Comparison of ENCODE assay signal across 32 mouse cellular contexts in genomic region chr9:44052855-44053254, GRCm38 (mm10). TPM values are rescaled to one million over a fixed set of nuclear protein-coding genes. Genes with fewer than 3 reads are reported as not detected.
A peak's percentile ranks its signal among the peaks of the same experiment; 100 is the strongest.
DNase-seq lines count a peak whose midpoint lies in the region; ATAC-seq and TF ChIP-seq lines count a peak whose summit lies in the region.
"Had no signal": no experiment of that assay in that cellular context is flagged by ENCODE, and none has a peak within 500 bp of the region (broad histone marks: within the 10 kb centered on the region; RNA-seq: fewer than 3 reads in every experiment).

No protein-coding gene starts in this region.

- no peaks in the 10 kb centered on the region for H3K36me3 ChIP-seq in hindbrain, postnatal 0 days (ENCODE audit: insufficient read depth, low read length)
- no peaks in the 10 kb centered on the region for H3K36me3 ChIP-seq in hindbrain, embryonic 16.5 days (ENCODE audit: control insufficient read depth, insufficient read depth, low read length)
- H3K36me3 ChIP-seq in lung, postnatal 0 days (ENCODE audit: insufficient read depth, low read length): no peaks in the 10 kb centered on the region
- H3K36me3 ChIP-seq: heart, embryonic 15.5 days; hindbrain, embryonic 13.5 days; limb, embryonic 10.5 days; liver, embryonic 15.5 days had no signal

- DNase-seq in hindbrain, postnatal 0 days (ENCODE audit: low spot score): no peak
- DNase-seq in lung, postnatal 0 days (ENCODE audit: low spot score): no peak
- DNase-seq in lung, postnatal 25 days (ENCODE audit: low spot score): no peak
- peak; percentile 61 for DNase-seq in CD4-positive helper T cell, adult 2 months (ENCODE audit: low read depth, low spot score)
- peak; percentile 74 for DNase-seq in induced T-regulatory cell, adult 2 months (ENCODE audit: low read depth)
- no peak for DNase-seq in ovary, postnatal 14 days (ENCODE audit: low spot score)
- DNase-seq in urinary bladder, postnatal 14 days (ENCODE audit: low spot score): no peak
- DNase-seq: adrenal gland, postnatal 14 days; cerebellum, adult 8-10 months; cerebellum, postnatal 36 days; gastrocnemius, postnatal 36 days; heart, postnatal 36 days; kidney, postnatal 4 days; layer of hippocampus, adult 9-11 months; liver; lung, postnatal 10 days; right cerebral cortex, postnatal 14 days; spleen, adult 18-20 months had no signal

- no peaks in the 10 kb centered on the region for H3K4me1 ChIP-seq in hindbrain, postnatal 0 days (ENCODE audit: insufficient read depth, low read length)
- no peaks in the 10 kb centered on the region for H3K4me1 ChIP-seq in hindbrain, embryonic 16.5 days (ENCODE audit: control insufficient read depth, insufficient read depth, low read depth, low read length)
- H3K4me1 ChIP-seq in lung, postnatal 0 days (ENCODE audit: insufficient read depth, low read depth, low read length): no peaks in the 10 kb centered on the region
- H3K4me1 ChIP-seq: hindbrain, embryonic 13.5 days; limb, embryonic 10.5 days; liver, embryonic 15.5 days had no signal

- no peak overlapping the region for H3K9ac ChIP-seq in hindbrain, postnatal 0 days (replicated peaks; ENCODE audit: low read length)
- H3K9ac ChIP-seq in hindbrain, embryonic 16.5 days (ENCODE audit: low read depth, low read length): no peak overlapping the region
- no peak overlapping the region for H3K9ac ChIP-seq in lung, postnatal 0 days (replicated peaks; ENCODE audit: low read depth)
- H3K9ac ChIP-seq: heart, embryonic 15.5 days; hindbrain, embryonic 13.5 days; liver, embryonic 15.5 days had no signal

- 63% methylated on average over 3 of the region's 3 CpGs for WGBS in hindbrain, postnatal 0 days
- 68% methylated on average over 3 of the region's 3 CpGs for WGBS in hindbrain, embryonic 16.5 days
- WGBS in lung, postnatal 0 days: 65% methylated on average over 3 of the region's 3 CpGs

- TF ChIP-seq CTCF in hindbrain, postnatal 0 days (IDR thresholded peaks at IDR 0.05; ENCODE audit: low read depth): peak; percentile 27
- TF ChIP-seq CTCF in lung, postnatal 0 days (IDR thresholded peaks at IDR 0.05): 0 out of 2 replicates have a peak, but pooled peaks have one; percentile 11

- H3K9me3 ChIP-seq in hindbrain, postnatal 0 days (ENCODE audit: low read length): no peaks in the 10 kb centered on the region
- no peaks in the 10 kb centered on the region for H3K9me3 ChIP-seq in hindbrain, embryonic 16.5 days (ENCODE audit: control insufficient read depth, low read length)
- no peaks in the 10 kb centered on the region for H3K9me3 ChIP-seq in lung, postnatal 0 days (ENCODE audit: low read length)
- H3K9me3 ChIP-seq: heart, embryonic 15.5 days; hindbrain, embryonic 13.5 days; limb, embryonic 10.5 days; liver, embryonic 15.5 days had no signal

- H3K27ac ChIP-seq in hindbrain, postnatal 0 days: no peak overlapping the region
- no peak overlapping the region for H3K27ac ChIP-seq in hindbrain, embryonic 16.5 days (ENCODE audit: low read depth, low read length)
- H3K27ac ChIP-seq in lung, postnatal 0 days (ENCODE audit: low read length): no peak overlapping the region
- H3K27ac ChIP-seq: heart, embryonic 15.5 days; hindbrain, embryonic 13.5 days; limb, embryonic 10.5 days; liver, embryonic 15.5 days had no signal

- no peak for ATAC-seq in hindbrain, postnatal 0 days
- ATAC-seq in hindbrain, embryonic 16.5 days: no peak
- no peak for ATAC-seq in lung, postnatal 0 days
- ATAC-seq: forebrain, embryonic 14.5 days; intestine, embryonic 16.5 days had no signal

- no peak for TF ChIP-seq EP300 in lung, postnatal 0 days (IDR thresholded peaks at IDR 0.05)

- no peak overlapping the region for H3K4me2 ChIP-seq in hindbrain, postnatal 0 days (ENCODE audit: low read depth, low read length)
- H3K4me2 ChIP-seq in hindbrain, embryonic 16.5 days (ENCODE audit: low read length): no peak overlapping the region
- no peak overlapping the region for H3K4me2 ChIP-seq in lung, postnatal 0 days (replicated peaks; ENCODE audit: low read depth, low read length)
- H3K4me2 ChIP-seq: heart, embryonic 15.5 days; hindbrain, embryonic 13.5 days; liver, embryonic 15.5 days; midbrain, embryonic 11.5 days had no signal

- no peak overlapping the region for H3K4me3 ChIP-seq in hindbrain, postnatal 0 days (ENCODE audit: low read length)
- H3K4me3 ChIP-seq in hindbrain, embryonic 16.5 days (ENCODE audit: low read length): no peak overlapping the region
- no peak overlapping the region for H3K4me3 ChIP-seq in lung, postnatal 0 days (ENCODE audit: low read depth, low read length)
- H3K4me3 ChIP-seq: heart, embryonic 15.5 days; hindbrain, embryonic 13.5 days; limb, embryonic 10.5 days; liver, embryonic 15.5 days had no signal

- no peaks in the 10 kb centered on the region for H3K27me3 ChIP-seq in hindbrain, postnatal 0 days (ENCODE audit: insufficient read depth, low read length)
- H3K27me3 ChIP-seq in hindbrain, embryonic 16.5 days (replicated peaks; ENCODE audit: control insufficient read depth, insufficient read depth, low read length): no peaks in the 10 kb centered on the region
- H3K27me3 ChIP-seq in lung, postnatal 0 days (replicated peaks; ENCODE audit: insufficient read depth, low read length): no peaks in the 10 kb centered on the region
- H3K27me3 ChIP-seq: heart, embryonic 15.5 days had no signal

RNA-seq across cellular contexts. Expression of gene Thy1, which starts 9.7 kb away (rescaled TPM):
- total RNA-seq in hindbrain, postnatal 0 days (2014; rRNA removed): 131 and 138 TPM in 2 replicates
- 49.6 and 51.1 TPM in 2 replicates for polyA plus RNA-seq in hindbrain, postnatal 0 days (2015; fragmentation: Nextera tagmentation; extraction: Ambion mirVana)
- polyA plus RNA-seq in hindbrain, embryonic 16.5 days (2015; fragmentation: Nextera tagmentation; extraction: Ambion mirVana): 10.2 and 18.7 TPM in 2 replicates
- polyA plus RNA-seq in lung, postnatal 0 days (2015; fragmentation: Nextera tagmentation; extraction: Ambion mirVana): 2.9 and 5.0 TPM in 2 replicates
- polyA plus RNA-seq: midbrain, embryonic 11.5 days; neural tube, embryonic 11.5 days had no signal

RNA-seq across cellular contexts. Expression of gene Usp2, which starts 14.0 kb away (rescaled TPM):
- 11.0 and 14.2 TPM in 2 replicates for total RNA-seq in hindbrain, postnatal 0 days (2014; rRNA removed)
- polyA plus RNA-seq in hindbrain, postnatal 0 days (2015; fragmentation: Nextera tagmentation; extraction: Ambion mirVana): 19.6 and 20.5 TPM in 2 replicates
- polyA plus RNA-seq in hindbrain, embryonic 16.5 days (2015; fragmentation: Nextera tagmentation; extraction: Ambion mirVana): 12.8 and 18.6 TPM in 2 replicates
- 11.0 TPM in 2 replicates for polyA plus RNA-seq in lung, postnatal 0 days (2015; fragmentation: Nextera tagmentation; extraction: Ambion mirVana)

RNA-seq across cellular contexts. Expression of gene Mfrp, which starts 48.7 kb away (rescaled TPM):
- total RNA-seq in hindbrain, postnatal 0 days (2014; rRNA removed): 2.8 and 4.0 TPM in 2 replicates
- 0.24 and 0.50 TPM in 2 replicates for polyA plus RNA-seq in hindbrain, postnatal 0 days (2015; fragmentation: Nextera tagmentation; extraction: Ambion mirVana)
- polyA plus RNA-seq in hindbrain, embryonic 16.5 days (2015; fragmentation: Nextera tagmentation; extraction: Ambion mirVana): 0.20 and 0.31 TPM in 2 replicates
- polyA plus RNA-seq in lung, postnatal 0 days (2015; fragmentation: Nextera tagmentation; extraction: Ambion mirVana): 0.08 TPM in 1 of 2 replicates, not detected in the other
- total RNA-seq: adrenal gland, postnatal 14 days; gastrocnemius, adult 18-20 months; gastrocnemius, postnatal 36 days; heart, adult 8-10 months; heart, postnatal 36 days; monocyte, adult 5-6 weeks had no signal
- polyA plus RNA-seq: embryonic facial prominence, embryonic 14.5 days; forebrain, embryonic 14.5 days; heart, embryonic 15.5 days; liver, embryonic 15.5 days; midbrain, embryonic 11.5 days had no signal

RNA-seq across cellular contexts. Expression of gene C1qtnf5, which starts 54.2 kb away (rescaled TPM):
- 36.7 and 39.5 TPM in 2 replicates for total RNA-seq in hindbrain, postnatal 0 days (2014; rRNA removed)
- 12.3 and 12.8 TPM in 2 replicates for polyA plus RNA-seq in hindbrain, postnatal 0 days (2015; fragmentation: Nextera tagmentation; extraction: Ambion mirVana)
- 8.5 and 9.5 TPM in 2 replicates for polyA plus RNA-seq in hindbrain, embryonic 16.5 days (2015; fragmentation: Nextera tagmentation; extraction: Ambion mirVana)
- polyA plus RNA-seq in lung, postnatal 0 days (2015; fragmentation: Nextera tagmentation; extraction: Ambion mirVana): 9.8 and 10.3 TPM in 2 replicates
- total RNA-seq: megakaryocyte progenitor cell, adult 5-6 weeks; monocyte, adult 5-6 weeks had no signal
- polyA plus RNA-seq: limb, embryonic 10.5 days had no signal

Comparison
In these comparisons a context has a peak if more than half of its experiments do, and no peak if none do; other contexts are left out.
1. DNase-seq: peak in CD4-positive helper T cell, adult 2 months (single experiment) and induced T-regulatory cell, adult 2 months (single experiment); none in hindbrain, postnatal 0 days (single experiment), lung, postnatal 0 days (single experiment), lung, postnatal 25 days (single experiment), ovary, postnatal 14 days (single experiment) and urinary bladder, postnatal 14 days (single experiment).